Mouse (Mus musculus): ENCODE data around the gene Camsap1.

Gene Camsap1

DNA sequence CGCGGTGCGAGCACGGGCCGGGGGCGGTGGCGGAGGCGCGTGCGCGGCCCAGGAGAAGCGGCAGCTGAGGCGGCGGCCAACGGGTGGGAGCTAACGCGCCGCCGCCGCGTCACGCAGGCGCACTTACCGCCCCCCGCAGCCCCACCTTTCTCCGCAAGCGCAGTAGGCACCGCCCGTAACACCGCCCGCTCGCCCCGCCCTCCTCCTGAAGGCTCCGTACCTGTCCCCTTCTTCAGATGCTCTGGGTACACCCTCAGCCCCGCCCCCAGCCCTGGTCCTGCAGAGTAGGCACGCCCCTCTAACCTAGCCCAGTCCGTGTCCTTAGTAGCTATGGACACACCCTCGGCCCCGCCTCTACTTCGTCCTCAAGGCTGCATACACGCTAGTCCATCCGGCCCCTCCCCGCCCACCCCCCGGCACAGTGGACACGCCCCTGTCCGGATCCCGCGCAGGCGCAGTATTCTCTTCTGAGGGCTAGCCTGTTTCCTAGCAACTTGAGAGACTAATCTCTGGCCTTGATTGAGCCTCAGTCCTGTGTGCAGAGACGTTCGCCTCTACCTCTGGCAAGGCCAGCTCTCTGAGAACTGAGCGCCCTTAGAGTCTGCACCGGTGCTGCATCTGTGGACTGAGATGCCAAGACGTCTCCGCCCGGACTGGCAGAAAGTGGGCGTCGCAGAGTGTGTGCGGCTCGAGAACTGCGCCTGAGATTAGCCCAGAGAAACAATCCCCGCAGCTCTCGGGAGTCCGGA lies at the start of gene Camsap1:
TSS of gene Camsap1 (minus strand) at position 124 of the 749 bp plus-strand sequence.
- peak; percentile 99 for DNase-seq (ENCODE audit: low spot score in 2 of 2)

DNA sequence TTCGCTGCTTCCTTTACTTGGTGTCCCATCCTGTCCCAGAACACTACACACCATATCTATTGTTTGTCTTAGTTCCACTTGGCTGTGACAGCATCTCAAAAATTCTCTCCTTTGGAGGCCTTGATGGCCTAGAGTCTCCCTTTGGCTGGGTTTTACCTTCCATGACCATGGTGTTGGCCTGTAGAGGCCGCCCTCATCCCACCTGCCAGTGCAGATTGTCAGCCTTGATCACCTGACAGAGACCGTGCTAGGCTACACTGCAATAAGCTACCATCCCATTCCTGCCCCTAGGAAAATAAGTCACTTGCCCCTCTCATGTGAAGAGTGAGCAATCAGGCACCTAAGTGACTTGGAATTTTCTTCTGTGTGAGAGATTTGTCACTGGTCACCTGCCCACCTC lies 47.2 kb upstream of the Camsap1 start:
- DNase-seq (ENCODE audit: low spot score in 2 of 2) = no peak

DNA sequence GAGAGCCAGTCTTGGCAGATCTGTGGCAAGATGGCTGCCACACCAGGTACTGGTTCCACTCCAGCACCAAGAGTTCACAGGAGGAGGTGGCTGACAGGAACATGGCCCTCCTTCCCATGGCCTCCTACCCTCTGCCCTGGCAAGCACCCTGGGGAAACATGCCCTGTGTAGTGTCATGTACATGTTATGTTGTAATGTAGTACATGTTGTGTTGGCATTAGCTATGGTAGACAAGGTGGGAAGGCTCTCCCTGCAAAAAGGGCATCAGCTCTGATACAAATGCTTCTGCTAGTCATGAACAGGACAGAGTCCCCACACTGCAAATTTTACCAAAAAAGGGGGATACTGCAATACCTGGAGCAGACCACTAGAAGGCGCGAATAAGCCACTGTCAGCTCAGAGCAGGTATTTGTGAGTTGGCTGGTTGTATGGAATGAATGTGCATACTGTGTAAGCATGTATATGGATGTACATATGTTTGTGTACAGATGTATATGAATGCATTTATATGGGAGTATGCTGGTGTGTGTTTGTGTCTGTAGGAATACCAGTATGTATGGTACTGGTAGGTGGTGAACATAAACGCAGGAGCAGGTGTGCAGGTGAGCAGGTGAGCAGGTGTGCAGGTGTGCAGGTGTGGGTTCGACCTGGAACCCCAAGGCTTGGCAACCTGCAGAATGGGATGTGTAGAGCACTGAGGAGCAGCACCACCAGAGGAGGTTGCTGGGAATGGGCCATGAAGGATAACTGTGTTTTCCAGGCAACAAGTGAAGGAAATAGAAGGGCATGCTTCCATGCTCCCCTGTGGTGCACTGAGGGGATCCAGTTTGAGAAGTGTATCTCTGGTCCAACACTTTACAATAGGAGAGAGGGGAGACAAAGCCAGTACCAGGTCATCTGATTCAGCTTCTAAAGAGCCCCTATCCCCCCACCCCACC lies 41.3 kb upstream of the Camsap1 start:
- peak; percentile 41 to 53 for DNase-seq (ENCODE audit: low spot score in 2 of 2)

DNA sequence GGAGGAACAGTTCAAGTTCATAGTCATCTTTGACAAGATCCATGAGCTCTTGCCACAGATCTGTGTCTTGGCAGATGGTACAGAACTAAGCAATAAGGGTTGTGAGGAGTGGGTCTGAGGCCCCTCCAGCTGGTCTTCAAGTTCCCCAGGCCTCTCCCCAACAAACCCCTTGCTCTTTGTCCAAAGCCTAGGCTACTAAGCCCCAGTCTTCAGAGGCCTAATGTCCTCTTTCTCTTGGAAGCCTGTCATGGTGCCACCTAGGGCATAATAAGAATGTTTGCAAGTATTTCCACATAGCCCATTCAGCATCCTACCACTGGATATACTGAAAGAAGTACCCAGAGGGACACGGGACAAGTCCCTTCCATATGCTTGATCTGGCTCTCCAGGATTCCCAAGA lies 39.5 kb upstream of the Camsap1 start:
- no peak for DNase-seq (ENCODE audit: low spot score in 2 of 2)

DNA sequence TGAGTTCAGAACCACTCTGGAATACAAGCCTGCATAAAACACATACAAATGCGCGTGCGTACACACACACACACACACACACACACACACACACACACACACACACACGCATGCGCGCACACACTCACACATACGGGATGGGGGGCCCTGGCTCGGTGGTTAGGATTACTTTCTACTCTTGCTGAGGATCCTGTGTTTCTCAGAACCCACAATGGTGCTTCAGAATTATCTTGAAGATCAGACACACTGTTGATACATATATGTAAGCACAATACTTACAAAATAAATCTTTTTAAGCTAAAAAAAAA lies 39.1 kb upstream of the Camsap1 start:
- no peak for DNase-seq (ENCODE audit: low spot score in 2 of 2)

DNA sequence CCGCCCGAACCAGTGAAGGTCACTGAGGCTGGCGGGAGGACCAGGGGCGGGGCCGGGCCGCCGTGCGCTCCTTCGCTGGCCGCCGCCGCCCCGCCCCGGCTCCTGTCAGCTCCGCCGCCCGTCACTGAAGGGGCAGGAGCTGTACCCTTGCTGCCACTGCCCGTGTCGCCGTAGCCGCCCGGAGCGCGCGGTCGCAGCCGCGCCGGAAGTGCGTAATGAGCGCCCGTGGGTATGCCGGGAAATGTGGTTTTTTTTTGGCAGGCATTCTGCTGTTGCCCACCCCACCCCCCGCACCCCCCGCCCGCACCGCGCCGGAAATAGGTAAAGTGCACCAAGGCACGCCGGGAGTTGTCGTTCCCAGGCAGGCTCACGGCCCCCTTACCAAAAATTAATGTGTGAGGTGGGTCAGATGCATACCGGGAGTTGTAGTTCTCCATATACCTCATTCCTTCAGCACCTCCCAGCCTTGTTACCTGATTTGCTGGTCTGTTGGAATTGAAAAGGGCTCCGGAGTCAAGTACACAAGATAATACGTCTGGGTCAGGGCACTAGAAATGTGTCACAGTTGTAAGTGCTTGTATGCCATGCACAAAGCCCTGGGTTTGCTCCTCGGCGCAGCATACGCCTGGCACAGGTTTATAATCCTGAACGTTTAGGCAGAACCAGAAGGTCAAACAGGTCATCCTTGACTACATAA lies 38.6 kb upstream of the Camsap1 start, which contains the start of gene Ubac1:
TSS of gene Ubac1 (minus strand) at position 187 of the 697 bp plus-strand sequence.
- peak; percentile 90 to 93 for DNase-seq (ENCODE audit: low spot score in 2 of 2)

DNA sequence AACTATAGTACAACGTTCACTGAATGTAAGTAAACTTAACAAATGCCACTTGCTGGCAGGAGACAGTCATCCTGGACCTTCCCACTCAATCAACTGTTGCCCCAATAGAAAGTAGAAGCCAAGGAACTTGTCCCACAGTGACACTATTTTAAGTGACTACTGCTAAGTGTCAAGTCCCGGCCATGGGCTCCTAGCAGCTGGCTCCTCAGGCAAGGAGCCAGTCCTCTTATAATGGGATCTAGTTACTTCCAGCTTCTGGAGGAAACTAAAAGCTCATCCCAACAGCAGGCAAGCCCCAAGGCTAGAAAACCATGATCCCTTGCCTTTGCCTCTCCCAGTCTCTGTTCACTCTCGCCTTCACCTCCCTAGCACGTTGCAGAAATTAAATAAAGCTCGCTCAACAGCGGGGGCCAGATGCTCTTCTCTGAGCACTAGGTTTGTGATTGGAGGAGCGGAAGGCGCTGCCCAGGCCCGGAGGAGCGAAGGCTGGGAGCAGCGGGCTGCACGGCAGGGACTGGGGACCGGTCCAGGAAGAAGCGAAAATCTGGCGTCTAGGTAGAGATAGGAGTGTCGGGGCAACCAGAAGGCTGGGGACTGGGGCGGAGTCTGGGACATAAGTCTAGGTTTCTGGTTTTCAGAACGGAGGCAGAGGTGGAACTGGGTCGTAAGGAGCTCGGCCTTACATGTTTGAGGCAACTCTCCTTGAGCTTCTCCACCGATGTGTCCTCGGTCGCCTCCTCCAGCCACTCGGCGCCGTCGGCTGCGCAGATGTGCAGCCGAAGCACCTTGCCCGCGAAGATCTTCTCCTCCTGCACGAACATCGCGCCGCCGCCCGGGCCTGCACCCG lies 37.9 kb upstream of the Camsap1 start:
- peak; percentile 51 to 58 for DNase-seq (ENCODE audit: low spot score in 2 of 2)

DNA sequence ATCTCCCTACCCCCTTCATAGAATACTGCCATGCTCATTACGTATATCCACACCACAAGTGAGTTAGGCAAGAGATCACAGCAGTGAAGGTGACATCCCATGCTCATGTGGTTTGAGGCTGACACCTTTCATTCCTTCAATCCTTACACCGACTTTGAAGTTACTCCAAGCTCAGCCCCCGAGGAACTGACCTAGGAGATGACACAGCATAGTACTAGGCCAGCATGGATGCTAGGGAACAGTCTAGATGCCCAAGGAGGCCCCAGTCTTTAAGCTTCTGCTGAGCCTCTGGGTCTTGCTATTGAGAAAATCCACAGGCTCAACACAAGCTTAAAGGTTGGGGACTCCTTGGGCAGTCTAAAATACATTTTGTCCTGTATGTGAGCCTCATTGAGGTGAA lies 36.8 kb upstream of the Camsap1 start:
- no peak for DNase-seq (ENCODE audit: low spot score in 2 of 2)

DNA sequence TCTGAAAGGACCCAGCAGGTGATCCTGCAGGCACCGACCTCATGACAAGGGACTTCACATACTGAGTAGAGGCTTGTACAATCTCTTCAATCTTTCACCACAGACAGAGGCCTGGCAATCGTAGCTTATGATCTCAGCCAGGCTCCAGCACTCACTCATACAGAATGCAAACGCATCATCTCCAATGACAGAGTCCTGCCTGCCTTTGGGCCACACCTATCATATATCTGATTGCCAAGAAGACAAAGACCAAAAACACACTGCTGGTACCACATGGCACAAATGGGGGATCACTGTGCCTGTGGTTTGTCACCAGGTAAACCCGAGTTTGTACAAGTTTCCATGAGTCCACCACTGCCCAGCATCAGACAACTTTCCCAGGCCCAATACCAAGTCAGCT lies 34.2 kb upstream of the Camsap1 start:
- DNase-seq (ENCODE audit: low spot score in 2 of 2) = no peak

DNA sequence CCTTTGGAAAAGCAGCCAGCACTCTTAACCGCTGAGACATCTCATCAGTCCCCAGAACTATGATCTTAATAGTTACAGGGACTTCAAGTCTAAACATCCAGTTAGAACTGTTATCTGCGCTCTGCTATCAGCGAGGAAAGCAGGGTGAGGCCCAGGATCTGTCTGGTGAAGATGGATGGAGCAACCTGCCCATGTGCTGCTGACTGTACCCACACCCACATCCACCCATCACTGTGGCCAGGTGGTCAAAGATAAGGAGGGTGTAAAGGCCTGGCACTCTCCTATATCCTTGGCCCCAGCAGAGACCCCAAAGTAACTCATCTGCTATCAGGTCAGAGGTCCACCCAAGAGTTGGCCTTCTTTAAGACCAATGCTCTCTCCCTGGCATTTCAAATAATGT lies 30.6 kb upstream of the Camsap1 start:
- no peak for DNase-seq (ENCODE audit: low spot score in 2 of 2)

DNA sequence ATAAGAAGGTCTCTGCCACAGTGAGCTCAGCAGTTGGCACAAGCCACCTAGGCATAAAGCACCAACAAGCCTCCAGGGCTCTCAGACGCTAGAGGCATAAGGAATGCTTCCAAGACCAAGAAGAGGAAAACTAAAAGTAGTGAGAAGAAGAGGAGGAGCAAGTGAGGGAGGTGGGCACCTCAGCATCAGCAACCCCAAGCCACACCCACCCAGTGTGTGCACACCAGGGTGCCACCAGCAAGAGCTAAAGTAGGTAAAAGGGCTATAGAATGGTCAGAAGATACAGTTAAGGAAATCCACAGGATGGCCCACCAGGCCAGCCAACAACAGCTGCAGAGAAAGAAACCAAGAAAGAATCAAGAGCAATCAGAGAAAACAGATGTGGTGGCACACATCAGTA lies 28.3 kb upstream of the Camsap1 start:
- no peak for DNase-seq (ENCODE audit: low spot score in 2 of 2)

DNA sequence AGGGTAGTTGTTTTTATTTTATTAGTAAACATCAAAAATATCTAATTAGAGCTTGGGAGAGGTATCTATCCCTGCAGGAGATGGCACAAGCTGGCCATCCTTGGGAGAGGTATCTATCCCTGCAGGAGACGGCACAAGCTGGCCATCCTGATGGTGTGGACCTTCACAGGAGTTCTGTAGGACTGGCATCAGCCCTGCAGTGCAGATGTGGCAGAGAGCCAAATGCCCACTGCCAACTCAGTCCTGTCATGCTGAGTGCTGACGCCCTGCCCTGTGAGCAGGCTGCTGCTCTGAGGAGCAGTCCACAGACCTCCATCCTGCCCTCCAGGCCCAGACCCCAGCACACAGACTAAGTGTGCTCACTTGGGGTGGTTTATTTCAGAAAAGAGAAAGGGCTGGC lies 18.9 kb upstream of the Camsap1 start:
- DNase-seq (ENCODE audit: low spot score in 2 of 2) = no peak

DNA sequence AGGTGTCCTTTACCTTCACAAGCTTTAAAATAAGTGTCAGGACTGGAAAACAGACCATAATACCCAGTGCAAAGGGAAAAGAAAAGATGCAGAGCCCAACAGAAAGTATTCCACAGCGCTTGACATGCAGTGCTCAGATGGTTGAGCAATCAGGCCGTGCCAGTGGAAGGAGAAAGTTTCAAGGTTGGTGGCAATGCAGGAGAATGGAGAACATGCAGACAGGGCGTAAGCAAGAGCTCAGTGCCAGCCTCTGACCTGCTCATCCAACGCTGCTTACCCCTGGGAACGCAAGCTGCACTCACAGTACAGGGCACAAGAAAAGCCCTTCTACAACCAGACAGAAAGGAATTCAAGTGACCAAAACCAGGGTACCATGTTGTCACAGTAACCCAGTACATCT lies 18.1 kb upstream of the Camsap1 start:
- DNase-seq (ENCODE audit: low spot score in 2 of 2) = no peak

DNA sequence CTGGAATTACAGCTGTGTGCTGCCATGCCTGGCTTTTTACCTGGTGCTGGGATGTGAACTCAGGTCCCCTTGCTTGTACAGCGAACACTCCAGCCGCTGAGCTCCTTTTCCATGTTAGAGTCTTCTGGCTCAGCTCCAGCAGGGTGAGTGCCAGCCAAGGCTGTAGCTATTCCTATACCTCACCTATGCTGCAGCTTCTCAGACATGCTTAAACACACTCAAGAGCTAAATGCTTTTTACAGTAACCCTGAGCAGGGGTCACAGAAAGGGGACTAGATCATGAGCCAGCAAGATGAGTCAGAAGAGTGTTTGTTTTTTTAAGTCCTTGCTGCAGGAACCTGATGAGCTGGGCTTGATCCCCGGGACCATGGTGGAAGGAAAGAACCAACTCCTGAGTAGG lies 14.6 kb upstream of the Camsap1 start:
- DNase-seq (ENCODE audit: low spot score in 2 of 2) = no peak

DNA sequence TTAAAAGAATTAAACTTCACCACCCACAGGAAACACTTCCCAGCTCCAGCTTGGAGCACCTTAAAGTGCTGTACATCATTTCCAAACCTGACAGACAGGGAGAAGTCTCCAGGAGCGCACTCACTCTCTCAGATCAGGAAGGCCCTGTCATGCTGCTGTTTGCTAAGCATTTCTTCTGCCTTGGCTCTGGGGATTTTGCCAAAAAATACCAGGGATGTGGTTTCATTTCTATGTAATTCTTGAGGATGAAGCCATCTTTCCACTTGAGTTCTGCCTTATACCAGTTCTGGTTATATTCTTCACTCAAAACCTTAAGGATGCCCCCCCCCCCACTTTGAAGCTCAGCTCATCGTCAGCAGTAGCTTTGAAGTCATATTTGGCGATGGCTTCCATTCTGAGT lies 11.7 kb upstream of the Camsap1 start:
- no peak for DNase-seq (ENCODE audit: low spot score in 2 of 2)

DNA sequence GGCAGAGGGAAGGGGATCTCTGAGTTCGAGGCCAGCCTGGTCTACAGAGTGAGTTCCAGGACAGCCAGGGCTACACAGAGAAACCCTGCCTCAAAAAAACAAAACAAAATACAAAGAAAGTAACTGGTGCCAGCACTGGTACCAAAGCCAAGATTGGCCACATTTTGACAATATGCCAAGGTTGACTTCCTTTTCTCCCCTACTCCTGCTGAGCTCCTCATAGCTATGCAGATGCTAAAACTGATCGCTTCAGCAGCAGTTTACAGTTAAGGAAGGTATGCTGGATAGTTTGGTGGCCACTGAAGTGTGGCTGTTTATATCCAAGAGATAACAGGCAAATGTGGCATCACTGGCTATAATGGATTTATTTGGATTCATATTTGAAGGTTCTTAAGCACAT lies 9.2 kb upstream of the Camsap1 start:
- no peak for DNase-seq (ENCODE audit: low spot score in 2 of 2)

DNA sequence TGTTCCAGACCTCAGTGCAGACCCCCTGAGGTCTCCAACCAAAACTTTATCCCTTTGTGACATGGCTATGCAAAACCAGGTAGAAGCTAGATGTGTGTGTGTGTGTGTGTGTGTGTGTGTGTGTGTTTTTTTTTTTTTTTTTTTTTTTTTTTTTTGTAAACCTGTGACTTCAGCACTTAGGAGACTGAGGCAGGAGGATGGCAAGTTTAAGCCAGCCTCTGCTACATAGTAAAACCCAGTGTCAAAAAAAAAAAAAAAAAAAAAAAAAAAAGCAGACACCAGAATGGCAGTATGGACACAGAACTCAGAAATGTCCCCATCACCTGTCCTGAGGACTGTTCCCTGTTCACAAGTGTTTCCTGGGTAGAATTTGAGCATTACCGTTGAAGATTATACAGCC lies 6.6 kb upstream of the Camsap1 start:
- DNase-seq (ENCODE audit: low spot score in 2 of 2) = no peak

DNA sequence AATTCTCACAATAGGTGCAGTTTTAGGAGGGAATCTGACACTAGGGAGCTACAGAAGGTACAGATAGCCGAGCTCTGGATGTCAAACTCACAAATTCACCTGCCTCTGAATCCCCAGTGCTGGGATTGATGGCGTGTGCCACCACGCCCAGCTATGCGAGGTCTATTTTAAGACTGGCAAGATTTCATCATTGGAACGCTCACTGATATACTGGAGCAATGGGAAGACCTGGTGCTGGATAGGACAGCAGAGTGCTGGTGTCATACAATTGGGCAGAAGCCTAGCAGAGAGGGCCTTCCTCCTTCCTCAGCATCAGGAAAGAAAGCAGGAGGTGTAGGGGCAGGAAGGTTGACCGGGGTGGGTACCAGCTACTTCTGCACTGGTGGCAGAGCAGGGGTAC lies 4.7 kb upstream of the Camsap1 start:
- no peak for DNase-seq (ENCODE audit: low spot score in 2 of 2)

DNA sequence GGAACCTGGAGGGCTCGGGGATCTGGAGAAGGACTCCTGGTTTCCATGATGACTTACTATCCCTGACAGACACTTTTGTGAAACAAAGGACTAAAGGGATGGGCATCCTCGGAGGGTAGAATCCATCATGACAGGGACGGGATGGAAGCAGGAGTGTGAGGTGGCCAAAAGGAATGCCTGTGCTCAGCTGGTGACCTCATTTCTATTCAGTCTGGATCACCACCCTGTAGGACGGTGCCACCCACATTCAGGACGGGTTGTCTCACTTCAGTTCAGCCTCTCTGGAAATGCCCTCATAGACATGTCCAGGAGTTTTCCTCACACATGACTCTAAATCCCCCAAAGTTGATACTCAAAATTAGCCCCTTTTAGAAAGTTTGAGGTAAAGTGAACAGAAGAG lies 3.5 kb upstream of the Camsap1 start:
- DNase-seq (ENCODE audit: low spot score in 2 of 2) = no peak

DNA sequence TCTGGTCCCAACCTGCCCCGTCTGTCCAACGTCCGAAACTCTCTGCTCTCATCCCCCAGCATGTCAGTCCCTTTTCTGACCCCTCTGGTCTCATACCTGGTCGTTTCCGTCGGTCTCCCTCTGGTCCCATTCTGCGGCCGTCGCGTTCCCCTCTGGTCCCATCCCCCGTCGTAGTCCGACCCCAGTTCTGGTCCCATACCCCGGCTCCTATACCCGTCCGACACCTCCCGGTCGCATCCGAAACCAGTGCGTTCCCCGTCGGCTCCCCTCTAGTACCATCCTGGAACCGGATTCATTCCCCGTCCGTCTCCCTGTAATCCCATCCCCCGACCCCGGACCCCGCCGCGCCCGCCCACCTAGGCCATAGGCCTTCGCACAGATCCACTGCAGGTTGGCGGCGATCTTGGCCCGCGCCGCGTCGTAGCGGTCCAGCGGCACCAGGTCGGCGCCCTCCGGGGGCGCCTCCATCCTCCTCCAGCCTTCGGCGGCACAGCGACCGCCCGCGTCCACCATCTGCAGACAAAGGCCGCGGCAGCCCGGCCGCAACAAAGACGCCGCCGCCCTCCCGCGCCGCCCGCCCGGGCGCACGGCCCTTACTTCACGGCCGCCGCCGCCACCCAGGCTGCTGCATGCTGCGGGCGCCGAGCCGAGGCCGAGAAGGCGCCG lies 523 bp downstream of the Camsap1 start:
- peak in 1 of 2 experiments; percentile 19 for DNase-seq (ENCODE audit: low spot score in 2 of 2)

DNA sequence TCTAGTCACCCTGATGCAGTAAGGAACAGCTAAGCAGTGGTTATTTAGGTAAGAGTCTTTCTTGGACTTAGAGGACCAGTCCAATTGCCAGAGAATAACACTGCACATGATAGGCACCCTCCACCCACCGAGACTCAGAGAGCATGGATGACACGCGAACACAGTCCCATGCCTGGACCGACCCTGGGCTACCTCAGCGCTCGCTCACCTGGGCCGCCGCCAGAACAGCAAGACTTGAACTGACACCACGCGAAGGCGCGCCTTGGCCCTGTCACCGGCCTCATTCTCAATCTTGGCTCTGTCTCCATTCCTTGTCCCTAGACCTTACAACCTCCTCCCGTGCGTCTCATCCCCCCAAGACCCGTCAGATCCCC lies 1.0 kb downstream of the Camsap1 start:
- DNase-seq (ENCODE audit: low spot score in 2 of 2) = no peak
